Mouse (Mus musculus): ENCODE measurements at regions not wholly inside any gene's neighbourhood (a gene's known extent, or its start where the extent isn't known, plus 50 kb on each side); places are given as distances from the start of the nearest gene placed in this dataset.

GRCm38 (mm10) chr3:34384965-34385505 is 265.2 kb upstream of the Sox2 start:
- Histone ChIP-seq H3K27ac (ENCODE audit: insufficient read depth, low read depth, low read length) (no peak overlapping the region), H3K4me1 (ENCODE audit: control insufficient read depth, insufficient read depth, low read length) (peaks cover 7% of the 10 kb centered on the region), H3K4me3 (ENCODE audit: insufficient read depth, low read depth, low read length) (no peak overlapping the region)
- 82% methylated on average over 12 of the region's 12 CpGs for WGBS
- no peak for TF ChIP-seq POLR2A (IDR thresholded peaks at IDR 0.05; ENCODE audit: insufficient read depth, low read depth, low read length)
- no peak for TF ChIP-seq CTCF (IDR thresholded peaks at IDR 0.05; ENCODE audit: insufficient read depth, low read depth, low read length)

GRCm38 (mm10) chr3:34377913-34378312 is 272.3 kb upstream of the Sox2 start:
- peaks cover 7% of the 10 kb centered on the region for H3K4me1 ChIP-seq (ENCODE audit: control insufficient read depth, insufficient read depth, low read length)
- WGBS, result 21% methylated on average over 2 of the region's 2 CpGs
- TF ChIP-seq CTCF (IDR thresholded peaks at IDR 0.05; ENCODE audit: insufficient read depth, low read depth, low read length) (no peak), POLR2A (IDR thresholded peaks at IDR 0.05; ENCODE audit: insufficient read depth, low read depth, low read length) (no peak)
- 0 out of 2 replicates have a peak overlapping the region, but pooled peaks have one; percentile 36 for H3K27ac ChIP-seq (ENCODE audit: insufficient read depth, low read depth, low read length)
- H3K4me3 ChIP-seq (ENCODE audit: insufficient read depth, low read depth, low read length), result no peak overlapping the region

- no peak for TF ChIP-seq POLR2A (IDR thresholded peaks at IDR 0.05; ENCODE audit: insufficient read depth, low read depth, low read length)
- TF ChIP-seq CTCF (IDR thresholded peaks at IDR 0.05; ENCODE audit: insufficient read depth, low read depth, low read length), result no peak
- H3K27ac ChIP-seq (ENCODE audit: insufficient read depth, low read depth, low read length), result peak overlapping the region; percentile 36
- WGBS, result 12% methylated on average over 12 of the region's 12 CpGs
- peak overlapping the region; percentile 37 for H3K4me3 ChIP-seq (ENCODE audit: insufficient read depth, low read depth, low read length)
- peaks cover 7% of the 10 kb centered on the region for H3K4me1 ChIP-seq (ENCODE audit: control insufficient read depth, insufficient read depth, low read length)
Observed at GRCm38 (mm10) chr3:34377329-34377728, 272.9 kb upstream of the Sox2 start.

GRCm38 (mm10) chr3:34371418-34371817 is 278.8 kb upstream of the Sox2 start:
- H3K4me1 ChIP-seq (ENCODE audit: control insufficient read depth, insufficient read depth, low read length), result no peaks in the 10 kb centered on the region
- H3K4me3 ChIP-seq (ENCODE audit: insufficient read depth, low read depth, low read length), result no peak overlapping the region
- TF ChIP-seq POLR2A (IDR thresholded peaks at IDR 0.05; ENCODE audit: insufficient read depth, low read depth, low read length), result no peak
- H3K27ac ChIP-seq (ENCODE audit: insufficient read depth, low read depth, low read length), result no peak overlapping the region
- 96% methylated on average over 2 of the region's 2 CpGs for WGBS

GRCm38 (mm10) chr3:34338100-34338499 is 257.0 kb upstream of the Dnajc19 start:
- no peak for TF ChIP-seq CTCF (IDR thresholded peaks at IDR 0.05; ENCODE audit: insufficient read depth, low read depth, low read length)
- TF ChIP-seq POLR2A (IDR thresholded peaks at IDR 0.05; ENCODE audit: insufficient read depth, low read depth, low read length), result no peak
- H3K4me3 ChIP-seq (ENCODE audit: insufficient read depth, low read depth, low read length), result no peak overlapping the region
- H3K27ac ChIP-seq (ENCODE audit: insufficient read depth, low read depth, low read length), result no peak overlapping the region
- H3K4me1 ChIP-seq (ENCODE audit: control insufficient read depth, insufficient read depth, low read length), result peaks cover under 1% of the 10 kb centered on the region
- WGBS, result 58% methylated on average over 9 of the region's 9 CpGs

GRCm38 (mm10) chr3:34333555-34333954 is 252.4 kb upstream of the Dnajc19 start:
- peaks cover 7% of the 10 kb centered on the region for H3K4me1 ChIP-seq (ENCODE audit: control insufficient read depth, insufficient read depth, low read length)
- WGBS, result 60% methylated on average over 4 of the region's 4 CpGs
- TF ChIP-seq CTCF (IDR thresholded peaks at IDR 0.05; ENCODE audit: insufficient read depth, low read depth, low read length), result no peak
- TF ChIP-seq POLR2A (IDR thresholded peaks at IDR 0.05; ENCODE audit: insufficient read depth, low read depth, low read length), result no peak
- H3K27ac ChIP-seq (ENCODE audit: insufficient read depth, low read depth, low read length), result no peak overlapping the region
- H3K4me3 ChIP-seq (ENCODE audit: insufficient read depth, low read depth, low read length), result no peak overlapping the region

- WGBS, result 39% methylated on average over 5 of the region's 5 CpGs
- Histone ChIP-seq H3K4me3 (ENCODE audit: insufficient read depth, low read depth, low read length) (no peak overlapping the region), H3K27ac (ENCODE audit: insufficient read depth, low read depth, low read length) (no peak overlapping the region), H3K4me1 (ENCODE audit: control insufficient read depth, insufficient read depth, low read length) (peaks cover 7% of the 10 kb centered on the region)
- no peak for TF ChIP-seq CTCF (IDR thresholded peaks at IDR 0.05; ENCODE audit: insufficient read depth, low read depth, low read length)
- TF ChIP-seq POLR2A (IDR thresholded peaks at IDR 0.05; ENCODE audit: insufficient read depth, low read depth, low read length), result no peak
Observed at GRCm38 (mm10) chr3:34331889-34332276, 250.8 kb upstream of the Dnajc19 start.

- TF ChIP-seq CTCF (IDR thresholded peaks at IDR 0.05; ENCODE audit: insufficient read depth, low read depth, low read length) (no peak), POLR2A (IDR thresholded peaks at IDR 0.05; ENCODE audit: insufficient read depth, low read depth, low read length) (no peak)
- WGBS, result 47% methylated on average over 22 of the region's 22 CpGs
- H3K4me1 ChIP-seq (ENCODE audit: control insufficient read depth, insufficient read depth, low read length), result peaks cover 10% of the 10 kb centered on the region
- no peak overlapping the region for H3K4me3 ChIP-seq (ENCODE audit: insufficient read depth, low read depth, low read length)
- no peak overlapping the region for H3K27ac ChIP-seq (ENCODE audit: insufficient read depth, low read depth, low read length)
Observed at GRCm38 (mm10) chr3:34330970-34331888, 250.1 kb upstream of the Dnajc19 start.

GRCm38 (mm10) chr3:34328865-34329264 is 247.7 kb upstream of the Dnajc19 start:
- TF ChIP-seq POLR2A (IDR thresholded peaks at IDR 0.05; ENCODE audit: insufficient read depth, low read depth, low read length) (no peak), CTCF (IDR thresholded peaks at IDR 0.05; ENCODE audit: insufficient read depth, low read depth, low read length) (no peak)
- peaks cover 10% of the 10 kb centered on the region for H3K4me1 ChIP-seq (ENCODE audit: control insufficient read depth, insufficient read depth, low read length)
- H3K27ac ChIP-seq (ENCODE audit: insufficient read depth, low read depth, low read length), result no peak overlapping the region
- H3K4me3 ChIP-seq (ENCODE audit: insufficient read depth, low read depth, low read length), result no peak overlapping the region
- WGBS, result 27% methylated on average over 2 of the region's 2 CpGs
